Mouse (Mus musculus) NIH3T3 (cell line): ENCODE measurements around the gene Sox5.

Source experiments
- DNase-seq: peaks from one replicate; pipeline ENCODE4 v3.0.0-alpha.2; 2012; ENCODE audit warnings: low read depth

Sox5 gene

DNA sequence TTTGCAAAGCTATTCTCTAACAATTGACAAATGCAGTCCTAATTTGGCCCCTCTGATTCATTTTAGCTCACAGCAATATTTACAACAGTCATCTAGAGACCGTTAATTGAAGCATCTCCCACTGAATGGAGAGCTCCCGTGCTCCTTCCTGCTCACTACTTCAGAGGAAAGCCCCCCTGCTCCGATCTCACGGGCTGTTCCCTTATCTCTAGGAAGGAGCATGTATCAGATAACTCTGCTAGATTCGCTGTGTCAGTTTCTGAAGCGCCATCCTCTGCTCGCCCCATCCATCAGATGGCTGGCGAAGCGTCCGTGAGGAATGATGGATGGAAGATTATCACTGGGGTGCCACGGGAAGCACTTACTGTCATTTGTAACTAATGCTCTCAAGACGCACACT lies 926.4 kb downstream of the Sox5 start:
- no peak for DNase-seq

DNA sequence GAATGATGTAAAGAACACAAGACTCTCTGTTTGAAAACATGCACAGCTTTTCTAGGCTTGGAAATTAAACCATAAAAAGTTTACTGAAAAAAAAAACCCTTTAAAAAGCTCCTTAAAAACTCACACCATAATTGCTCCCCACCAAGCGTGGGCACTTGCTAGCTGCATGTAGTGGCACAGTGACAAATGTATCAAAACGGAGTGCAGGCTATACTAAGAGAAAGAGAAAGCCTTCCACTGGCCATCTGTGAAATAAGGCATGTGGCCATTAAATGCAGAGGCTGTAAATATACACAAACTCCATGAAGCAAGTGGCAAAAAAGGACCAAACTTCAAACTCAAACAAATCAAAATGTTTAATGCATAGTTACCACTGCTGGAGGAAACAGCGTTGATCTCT lies 927.7 kb downstream of the Sox5 start:
- DNase-seq = no peak

DNA sequence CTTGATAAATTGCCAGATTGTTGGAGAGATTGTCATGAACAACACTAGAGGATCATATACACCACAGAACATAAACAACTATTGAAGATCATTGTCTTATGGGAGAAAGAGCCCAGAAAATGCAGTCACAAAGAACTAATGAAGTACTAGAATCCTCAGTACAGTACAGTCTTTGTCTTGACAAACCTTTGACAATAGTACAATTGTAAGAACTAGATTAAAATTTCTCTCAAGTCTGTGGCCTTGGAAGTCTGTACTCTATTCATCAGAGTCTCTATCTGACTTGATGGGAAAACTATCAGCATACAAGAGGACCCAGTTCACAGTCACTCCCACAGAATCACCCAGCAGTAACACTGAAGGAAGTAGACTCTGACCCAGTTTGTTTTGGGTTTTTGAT lies 936.0 kb downstream of the Sox5 start:
- no peak for DNase-seq

DNA sequence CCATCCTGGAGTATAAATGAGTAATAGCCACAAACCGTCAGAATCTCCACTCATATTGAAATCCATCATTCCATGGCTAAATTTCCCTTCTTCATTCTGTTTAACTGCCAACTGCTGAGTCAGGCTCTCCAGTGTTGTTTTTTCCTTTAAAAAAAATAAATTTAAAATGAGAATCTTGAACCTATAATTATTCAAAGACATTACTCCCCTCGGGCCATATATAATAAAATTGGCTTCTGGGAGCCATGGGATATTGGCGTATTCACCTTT lies 937.1 kb downstream of the Sox5 start:
- peak; percentile 90 for DNase-seq

DNA sequence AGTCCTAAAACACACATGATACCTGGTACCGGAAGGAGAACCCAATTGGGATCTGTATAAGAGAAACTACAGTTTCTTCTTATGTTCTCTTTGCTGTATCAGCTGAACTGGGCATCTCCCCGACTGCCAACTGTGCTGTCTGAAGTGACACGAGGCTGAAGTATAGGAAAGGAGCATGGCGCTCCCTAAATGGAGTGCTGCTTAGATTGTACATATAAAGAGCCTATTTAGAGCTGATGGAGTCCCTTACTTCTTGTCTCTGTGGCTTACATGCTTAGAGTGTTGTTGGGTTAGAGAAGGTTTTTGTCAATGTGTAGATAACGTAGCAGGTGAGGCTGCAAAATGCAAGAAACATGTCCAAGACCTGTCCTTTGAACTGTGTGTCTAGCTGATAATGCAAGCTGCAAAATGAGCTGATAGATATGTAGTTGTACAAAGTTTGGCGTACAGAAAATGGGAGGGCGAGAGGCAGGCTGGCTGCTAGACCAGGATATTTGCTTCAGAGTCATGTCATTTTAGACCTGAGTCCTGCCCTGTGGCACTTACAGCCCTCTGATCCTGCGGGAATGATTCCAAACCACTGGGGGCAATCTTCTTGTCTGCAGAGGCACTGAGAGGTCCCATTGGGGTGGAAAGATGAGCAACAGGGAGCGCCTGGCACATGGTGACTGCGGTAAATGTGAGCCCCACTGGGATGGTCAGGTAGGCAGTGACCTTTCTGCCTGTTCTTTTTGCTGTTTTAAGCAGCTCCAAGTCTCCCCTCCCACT lies 937.7 kb downstream of the Sox5 start:
- no peak for DNase-seq

DNA sequence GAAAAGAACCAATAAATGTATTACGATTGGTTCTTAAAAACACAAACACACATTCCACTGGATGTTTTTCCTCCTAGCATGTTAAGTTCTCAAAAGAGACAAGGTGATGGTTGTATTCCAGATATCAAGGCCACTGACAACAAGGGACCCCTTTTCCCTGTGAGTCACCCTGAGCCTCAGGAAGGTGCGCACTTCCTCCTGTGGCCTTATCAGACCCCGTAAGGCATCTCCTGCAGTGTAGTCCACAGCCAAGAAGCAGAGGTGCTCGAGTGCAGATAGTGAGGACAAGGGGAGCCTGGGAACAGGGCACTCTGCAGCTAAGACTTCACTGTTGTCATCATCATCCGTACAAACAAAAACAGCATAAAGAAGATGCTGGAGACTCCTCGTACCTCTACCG lies 939.8 kb downstream of the Sox5 start:
- DNase-seq = no peak

DNA sequence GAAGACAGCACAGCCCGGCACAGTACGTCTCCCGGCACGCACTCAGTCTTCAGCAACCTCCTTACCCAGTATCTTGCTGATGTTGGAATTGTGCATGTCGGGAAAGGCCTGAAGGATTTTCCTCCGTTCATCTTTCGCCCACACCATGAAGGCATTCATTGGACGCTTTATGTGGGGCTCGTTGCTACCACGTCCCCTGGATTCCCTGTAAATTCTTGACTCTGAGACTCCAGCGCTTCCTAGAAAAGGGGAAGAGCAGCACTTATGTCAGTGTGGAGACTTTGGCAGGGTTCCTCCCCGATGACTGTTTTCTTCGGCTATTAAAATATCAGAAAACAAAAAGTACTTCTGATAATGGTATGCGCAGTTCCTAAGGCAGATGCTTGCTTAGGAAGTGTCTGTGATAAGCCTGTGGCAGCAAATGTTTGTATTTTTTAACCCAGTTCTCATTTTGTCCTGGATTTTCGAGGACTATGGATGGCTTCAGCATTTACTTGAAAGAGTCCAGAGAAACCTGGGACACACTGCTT lies 940.6 kb downstream of the Sox5 start:
- no peak for DNase-seq

DNA sequence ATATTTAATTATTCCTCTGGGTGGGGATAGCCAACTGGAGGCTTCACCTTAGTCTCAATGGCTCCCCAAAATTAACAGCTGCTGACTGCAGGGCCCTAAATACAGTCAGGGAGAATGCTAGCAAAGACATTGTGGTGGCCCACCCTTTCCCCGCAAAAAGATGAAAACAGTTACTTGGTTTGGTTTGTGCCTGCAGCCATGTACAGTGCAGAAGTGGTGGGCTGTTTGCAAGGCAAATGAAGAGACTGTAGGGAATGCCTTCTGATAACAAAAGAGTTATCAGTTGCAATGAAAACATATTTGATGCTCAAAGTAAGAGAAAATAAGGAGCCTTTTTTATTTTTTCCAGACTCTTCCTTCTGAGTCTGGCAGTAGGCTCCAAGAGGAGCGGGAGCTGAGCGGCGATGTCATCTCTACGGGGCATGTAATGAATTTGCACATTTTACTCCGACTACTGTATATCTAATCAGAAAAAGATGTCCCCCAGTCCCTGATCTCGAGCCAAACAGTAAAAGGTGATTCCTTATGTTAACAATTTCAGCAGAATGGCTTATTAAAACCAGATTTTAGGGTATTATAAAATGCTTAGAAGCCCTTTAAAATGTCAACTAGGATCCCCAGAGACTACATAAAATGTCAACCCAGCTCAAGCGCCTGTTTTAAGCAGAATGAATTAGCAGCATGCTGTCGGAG lies 943.2 kb downstream of the Sox5 start:
- DNase-seq = peak; percentile 53

DNA sequence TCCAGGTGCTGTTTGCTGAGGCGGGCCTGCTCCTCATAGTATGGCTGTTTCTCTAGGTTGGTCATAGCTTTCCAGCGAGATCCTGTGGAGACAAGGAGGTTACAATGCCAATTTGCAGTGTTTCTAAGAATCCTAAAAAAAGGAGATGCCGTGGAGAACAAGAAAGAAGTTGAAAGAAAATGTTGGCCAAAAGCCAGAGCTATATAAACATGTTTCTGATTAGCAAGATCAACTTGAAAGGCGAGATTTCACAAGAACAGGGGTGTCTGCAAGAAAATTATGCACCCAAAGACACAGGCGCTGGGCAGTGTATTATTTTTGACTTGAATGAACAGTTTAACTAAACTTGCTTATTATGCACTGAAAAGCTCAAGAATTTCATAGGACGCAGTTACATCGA lies 946.4 kb downstream of the Sox5 start:
- DNase-seq = no peak

DNA sequence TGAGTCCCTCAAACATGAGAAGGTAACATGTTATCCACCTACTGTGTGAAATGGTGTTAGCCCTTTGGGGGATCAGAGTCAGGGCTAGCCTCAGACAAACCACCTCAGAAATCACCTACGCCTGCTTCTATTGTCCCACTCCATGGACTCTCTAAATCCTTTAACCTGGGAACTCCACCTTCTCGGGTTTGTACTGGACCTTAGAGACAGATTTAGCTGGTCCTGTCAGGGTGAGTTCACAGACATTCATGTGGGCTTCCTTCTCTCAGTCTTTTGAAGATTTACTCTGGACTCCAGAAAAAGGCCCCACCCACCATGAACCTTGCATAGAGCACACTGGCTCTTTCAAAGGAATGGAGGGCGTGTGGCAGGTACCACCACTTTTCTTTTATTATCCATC lies 947.8 kb downstream of the Sox5 start:
- no peak for DNase-seq

DNA sequence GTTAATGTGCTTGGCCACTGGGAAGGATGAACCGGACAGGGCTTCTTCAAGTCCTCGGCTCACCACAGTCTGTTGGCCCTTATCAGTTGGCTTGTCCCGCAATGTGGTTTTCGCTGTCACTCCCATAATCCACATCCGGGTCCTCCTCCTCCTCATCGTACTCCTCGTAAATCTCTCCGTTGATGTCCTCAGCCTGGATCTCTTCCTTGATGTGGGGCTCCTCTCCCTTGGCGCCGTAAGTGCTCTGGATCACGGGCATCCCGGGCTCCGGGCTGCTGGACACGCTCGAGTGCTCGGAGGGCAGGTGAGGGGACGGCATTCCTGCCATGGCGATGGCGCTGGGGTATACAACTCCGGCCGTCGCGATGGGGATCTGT lies 948.6 kb downstream of the Sox5 start:
- DNase-seq = no peak

DNA sequence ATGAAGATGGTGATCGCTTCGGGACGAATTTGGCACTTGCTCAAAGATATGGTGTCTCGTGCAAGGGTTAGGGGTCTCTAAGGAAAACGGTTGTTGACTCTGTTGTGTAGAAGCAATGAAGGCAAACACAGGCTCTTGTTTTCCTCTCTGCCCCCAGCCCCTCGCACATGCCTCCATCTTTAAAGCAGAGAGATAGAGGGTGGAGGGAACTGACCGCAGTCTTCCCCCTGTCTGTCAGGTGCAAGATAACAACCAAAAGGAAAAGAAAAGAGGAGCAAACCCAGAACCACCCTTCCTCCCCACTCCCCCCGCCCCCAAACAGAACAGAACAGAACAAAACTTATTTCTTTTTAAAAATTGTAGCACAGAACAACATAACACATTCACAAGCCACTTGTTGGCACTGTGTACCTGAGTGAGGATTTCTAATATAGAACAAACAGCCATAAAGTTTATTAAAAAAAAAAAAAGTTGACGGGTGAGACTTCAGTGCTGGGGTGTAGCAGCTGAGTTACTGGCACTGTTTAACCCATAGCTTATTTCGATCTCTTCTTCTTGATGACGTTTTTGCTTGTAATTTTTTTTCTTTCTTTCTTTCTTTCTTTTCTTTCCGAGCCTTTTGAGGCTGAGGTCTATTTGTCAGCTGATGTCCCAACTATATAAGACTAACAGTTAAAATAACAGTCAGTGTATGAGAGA lies 949.1 kb downstream of the Sox5 start:
- no peak for DNase-seq

DNA sequence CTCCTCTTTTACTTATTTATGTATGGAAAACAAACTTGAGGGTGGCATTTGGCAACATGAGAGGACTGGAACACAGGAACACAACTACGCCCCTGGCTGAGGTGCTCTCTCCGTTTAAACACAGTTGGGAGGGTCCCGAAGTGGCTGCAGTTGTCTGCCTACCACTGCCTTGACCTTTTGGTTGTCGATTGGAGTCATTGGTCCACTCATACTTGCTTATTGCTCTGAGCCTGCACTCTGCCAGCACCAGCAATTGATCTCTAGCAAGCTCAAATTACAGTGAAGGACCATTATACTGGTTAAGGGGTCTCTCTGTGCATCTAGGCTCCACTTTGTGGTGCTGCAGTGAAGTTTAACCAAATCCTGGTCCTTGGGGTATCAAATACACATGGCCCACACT lies 950.5 kb downstream of the Sox5 start:
- no peak for DNase-seq

DNA sequence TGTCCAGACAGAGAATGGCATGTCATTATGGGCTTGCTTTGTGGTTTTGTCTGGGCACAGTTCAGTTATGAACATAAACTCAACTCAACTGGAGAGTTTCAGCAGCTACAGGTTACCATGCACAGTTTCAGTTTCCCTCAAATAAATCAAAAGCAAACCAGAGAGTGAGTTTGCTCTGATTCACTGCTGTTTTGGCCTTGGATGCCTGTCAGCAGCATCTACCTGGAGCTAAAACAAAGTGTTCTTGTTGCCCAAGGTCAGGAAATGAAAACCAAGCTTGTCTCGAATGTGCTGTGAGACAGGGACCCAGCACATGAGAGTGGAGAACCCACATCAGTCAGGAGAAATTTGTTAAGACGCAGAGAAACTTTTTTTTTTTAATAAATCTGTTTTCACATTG lies 951.6 kb downstream of the Sox5 start:
- DNase-seq = no peak

DNA sequence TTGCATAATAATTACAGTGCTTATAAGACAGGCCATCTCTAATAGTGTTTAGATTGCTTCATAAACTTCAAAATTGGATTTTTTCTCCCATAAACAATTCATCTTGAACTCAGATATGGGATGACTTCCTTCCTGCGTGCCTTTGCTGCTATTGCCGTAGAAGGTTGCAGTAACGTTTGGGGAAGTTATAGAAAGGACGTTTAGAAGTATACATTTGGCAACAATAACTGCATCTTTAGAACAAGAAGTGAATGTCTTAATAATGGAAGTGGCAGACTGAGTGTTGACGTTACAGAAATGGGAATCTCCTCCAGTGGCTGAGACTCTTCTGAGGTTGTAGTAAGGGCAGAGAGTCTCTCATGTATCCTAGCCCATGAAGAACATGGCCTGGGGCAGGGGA lies 955.0 kb downstream of the Sox5 start:
- DNase-seq = no peak

DNA sequence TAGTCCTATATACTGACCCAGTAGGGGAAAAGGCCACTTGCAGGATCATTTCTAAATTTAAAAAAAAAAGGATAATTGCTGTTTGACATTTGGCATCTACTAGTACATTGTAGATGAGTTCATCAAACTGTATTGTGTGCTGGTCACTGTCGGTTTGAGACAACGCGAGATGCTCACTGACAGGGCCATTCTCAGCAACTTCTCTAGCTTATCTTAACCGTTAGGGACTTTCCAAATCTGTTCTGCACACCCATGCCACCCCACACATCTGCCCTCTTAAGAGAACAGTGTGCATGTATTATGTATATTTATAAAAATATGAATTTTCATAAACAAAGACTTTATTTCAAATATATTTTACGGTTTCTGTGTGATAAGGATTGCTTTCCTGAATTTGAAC lies 955.8 kb downstream of the Sox5 start:
- no peak for DNase-seq

DNA sequence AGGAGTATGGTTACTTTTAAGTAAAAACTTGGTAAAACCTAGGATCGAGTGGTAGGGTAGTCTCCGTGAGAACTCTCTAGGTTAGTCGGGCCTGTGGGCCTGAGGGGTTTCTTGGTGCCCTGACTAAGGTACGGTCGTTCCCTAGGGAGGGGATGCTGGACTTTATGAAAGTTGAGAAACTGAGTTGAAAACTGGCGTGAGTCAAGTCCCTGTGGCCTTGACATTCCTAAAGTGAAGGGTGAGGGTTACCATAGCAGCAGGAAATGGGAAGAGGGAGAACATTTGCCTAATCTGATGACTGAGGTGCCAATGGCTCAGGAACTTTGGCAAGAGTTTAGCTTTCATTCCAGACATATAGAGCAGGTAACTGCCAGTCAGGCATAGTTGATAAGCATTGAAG lies 956.7 kb downstream of the Sox5 start:
- no peak for DNase-seq

DNA sequence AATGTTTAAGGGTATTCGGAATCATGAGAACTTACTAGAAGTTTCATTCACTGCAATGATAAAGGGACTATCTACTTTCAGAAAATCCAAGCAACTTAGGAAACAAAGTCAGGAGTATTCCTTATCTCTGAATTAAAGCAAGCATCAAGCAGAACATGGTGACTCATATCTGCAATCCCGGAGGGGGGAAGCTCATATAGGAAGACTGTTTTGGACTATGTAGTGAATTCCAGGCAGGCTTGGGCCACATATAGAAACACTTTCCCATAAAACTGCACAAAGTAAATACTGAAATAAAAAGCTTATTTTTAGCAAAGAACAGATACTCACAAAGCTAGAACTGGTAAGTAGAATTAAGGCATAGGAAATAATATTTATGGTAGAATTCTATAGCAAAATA lies 993.3 kb downstream of the Sox5 start:
- peak; percentile 69 for DNase-seq

DNA sequence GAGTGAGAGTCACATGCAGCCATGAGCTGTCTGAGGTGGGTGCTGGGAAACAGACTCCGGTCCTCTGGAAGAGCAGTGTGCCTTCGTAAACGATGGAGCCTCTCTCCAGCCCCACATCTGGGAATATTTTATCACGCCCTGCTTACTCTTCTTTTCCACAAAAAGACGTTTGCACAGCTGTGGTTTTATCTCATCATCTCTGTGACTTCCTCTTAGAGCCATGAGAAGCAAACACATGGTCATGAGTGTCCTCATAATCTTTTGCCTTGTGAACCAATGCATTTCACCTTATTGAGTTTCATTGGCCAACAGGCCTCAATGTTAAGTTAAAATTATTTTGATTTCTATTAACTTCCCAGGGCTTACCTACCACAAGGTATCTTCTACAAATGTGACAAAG lies 994.4 kb downstream of the Sox5 start:
- DNase-seq = no peak

DNA sequence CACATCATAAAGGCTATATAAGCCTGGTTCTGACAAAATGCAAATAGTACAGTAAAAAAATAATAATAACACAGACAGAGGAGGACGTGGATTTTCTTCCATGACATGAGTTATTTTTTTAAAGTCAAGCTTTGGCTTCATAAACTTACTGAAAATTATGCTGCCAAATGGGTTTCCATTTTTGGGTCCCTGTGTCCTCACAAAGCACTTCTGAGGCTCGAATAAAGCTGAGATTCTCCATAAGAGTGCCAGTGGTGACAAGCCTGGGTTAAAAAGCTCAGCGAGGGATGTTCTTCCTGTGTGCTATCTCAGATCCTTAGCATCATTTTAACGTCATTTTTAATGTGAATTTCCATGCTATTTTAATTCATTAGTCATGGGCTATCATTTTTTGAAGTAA lies 996.1 kb downstream of the Sox5 start:
- no peak for DNase-seq
